Mouse (Mus musculus) adrenal gland, postnatal 14 days (tissue): ENCODE results near the gene Pcsk2. TPM values are rescaled to one million over a fixed set of nuclear protein-coding genes. Genes with fewer than 3 reads are reported as not detected.

Source experiments
- DNase-seq: peaks from one replicate; pipeline ENCODE4 v3.0.0; 2021; ENCODE audit warnings: mixed read lengths
- total RNA-seq: library from RNA; stranded (reverse); gene quantifications from 2 replicates; pipeline ENCODE4 v1.2.3, GENCODE M21; 2021

Gene Pcsk2
- total RNA-seq, 1 experiment from 2014 or later = 5.8 TPM

DNA sequence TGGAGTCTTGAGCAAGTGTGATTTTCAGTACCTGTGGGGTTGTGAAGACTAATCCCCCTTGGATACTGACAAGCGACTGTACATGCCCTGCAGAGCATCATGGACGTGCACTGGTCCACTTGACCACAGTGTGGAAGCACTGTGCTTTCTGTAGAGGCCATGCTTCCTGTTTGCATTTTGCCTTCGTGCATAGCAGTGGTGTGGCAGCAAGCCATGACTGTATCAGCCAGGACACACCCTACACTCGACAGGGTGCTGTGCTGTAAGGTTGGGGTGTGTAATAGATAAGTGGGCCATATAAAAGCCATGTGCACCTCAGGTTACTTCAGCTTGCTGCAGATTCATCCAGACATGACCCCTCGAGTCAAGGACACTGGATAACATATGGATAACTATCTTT lies 292.7 kb downstream of the Pcsk2 start:
- peak; percentile 21 for DNase-seq

DNA sequence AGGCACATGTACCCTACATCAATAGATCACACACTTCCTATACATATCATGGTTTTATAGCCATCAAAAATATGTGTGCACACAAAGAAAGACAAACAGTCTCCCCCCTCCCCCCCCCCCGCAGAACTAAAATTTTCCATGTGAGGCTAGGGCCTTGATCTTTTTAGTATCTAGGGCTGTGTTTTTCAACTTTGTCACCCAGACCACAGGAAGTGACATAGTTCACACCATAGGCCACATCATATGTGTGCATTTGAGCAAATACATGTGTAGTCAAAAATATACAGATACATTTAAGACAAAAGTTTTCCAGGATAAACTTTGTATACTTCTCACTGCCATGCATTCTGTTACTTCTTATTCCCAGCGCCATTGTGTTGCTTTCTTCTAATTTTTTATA lies 293.5 kb downstream of the Pcsk2 start:
- DNase-seq = no peak

DNA sequence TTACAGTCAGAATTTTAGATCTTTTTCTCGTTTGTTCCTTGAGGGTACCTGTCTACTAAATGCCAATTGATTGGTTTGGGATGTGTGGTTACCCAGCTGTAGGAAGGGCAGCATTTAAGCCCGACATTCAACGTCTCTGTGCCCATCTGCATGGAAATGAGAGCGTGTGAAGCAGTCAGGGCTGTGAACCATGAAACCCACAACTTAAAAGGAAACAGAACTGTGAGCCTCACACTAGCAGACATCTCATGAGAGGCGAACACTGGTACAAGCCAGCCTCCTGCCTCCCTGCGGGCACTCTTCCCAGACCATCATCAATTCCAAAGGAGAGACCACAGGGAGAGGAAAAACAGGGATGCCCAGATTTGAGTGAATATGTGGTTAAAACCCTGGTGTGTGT lies 294.9 kb downstream of the Pcsk2 start:
- no peak for DNase-seq

DNA sequence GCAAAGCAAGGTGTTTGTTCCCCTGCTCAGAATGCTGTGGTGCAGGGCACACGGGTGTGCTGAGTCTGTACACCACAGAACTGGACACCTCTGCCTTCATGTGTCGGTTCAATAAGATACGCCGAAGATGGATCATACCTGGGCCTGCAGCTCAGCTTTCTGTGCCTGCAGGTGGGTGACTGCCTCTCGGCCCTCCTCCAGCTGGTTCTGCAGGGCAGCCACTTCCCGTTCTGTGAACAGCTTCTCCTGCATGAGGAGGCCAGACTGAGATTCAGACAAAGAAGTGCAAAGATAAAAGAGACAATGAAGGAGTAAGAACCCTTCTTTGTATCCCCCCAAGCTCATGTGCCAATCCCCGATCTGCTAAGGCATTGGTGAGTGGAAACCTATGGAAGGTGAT lies 295.6 kb downstream of the Pcsk2 start:
- DNase-seq = no peak

DNA sequence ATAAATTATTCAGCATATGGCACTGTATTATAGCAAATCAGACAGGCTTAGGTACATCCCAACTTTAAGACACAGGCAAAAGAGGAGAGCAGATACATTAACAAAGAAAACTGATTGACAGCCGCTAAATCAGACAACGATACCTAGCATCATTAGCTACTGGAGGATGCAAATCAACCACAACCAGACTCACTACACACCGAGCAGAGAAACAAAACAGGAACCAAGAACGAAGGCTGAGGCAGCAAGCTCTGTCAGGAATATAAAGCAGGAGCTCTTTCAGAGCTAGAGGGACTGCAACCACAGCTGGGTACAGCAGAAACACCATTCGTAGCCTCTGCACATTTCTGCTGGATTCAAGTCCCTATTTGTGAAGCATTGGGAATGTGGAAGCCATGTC lies 298.8 kb downstream of the Pcsk2 start:
- no peak for DNase-seq

DNA sequence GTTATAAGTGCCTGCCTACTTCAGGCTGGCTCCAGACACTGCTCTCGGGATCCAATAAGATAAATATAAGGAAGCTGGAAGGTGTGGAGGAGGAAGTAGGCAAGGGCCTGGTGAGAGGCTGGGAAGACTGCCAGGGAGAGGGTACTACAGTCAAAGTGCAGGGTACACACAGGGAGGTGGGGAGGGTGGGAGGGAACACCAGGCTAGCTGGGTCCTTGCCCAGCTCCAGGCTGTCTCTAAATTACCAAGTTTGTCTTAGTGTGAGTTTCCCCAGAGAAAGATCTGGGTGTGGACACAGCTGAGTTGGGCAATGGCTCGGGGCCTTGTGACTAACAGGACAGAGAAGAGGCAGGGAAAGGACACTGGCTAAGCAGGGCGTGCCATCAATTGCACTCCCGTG lies 300.8 kb downstream of the Pcsk2 start:
- DNase-seq = peak; percentile 78

DNA sequence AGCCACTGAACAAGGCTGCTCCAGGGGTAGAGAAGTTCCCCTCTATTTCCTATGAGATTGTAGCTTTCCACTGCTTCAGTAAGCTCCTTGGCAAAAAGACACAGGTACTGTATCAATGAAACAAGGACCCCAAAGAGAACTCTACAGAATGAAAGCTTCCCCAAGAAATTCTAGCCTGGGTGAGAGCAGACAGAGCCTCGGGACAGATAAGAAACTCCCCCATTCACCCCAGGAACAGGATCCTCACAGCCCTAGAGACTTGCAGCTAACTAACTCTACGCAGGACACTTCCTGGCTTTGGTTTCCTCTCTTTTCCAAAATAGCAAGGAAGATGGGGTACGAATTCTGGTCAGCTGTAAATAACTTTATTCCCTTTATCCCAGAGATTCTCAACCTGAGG lies 301.3 kb downstream of the Pcsk2 start:
- no peak for DNase-seq

DNA sequence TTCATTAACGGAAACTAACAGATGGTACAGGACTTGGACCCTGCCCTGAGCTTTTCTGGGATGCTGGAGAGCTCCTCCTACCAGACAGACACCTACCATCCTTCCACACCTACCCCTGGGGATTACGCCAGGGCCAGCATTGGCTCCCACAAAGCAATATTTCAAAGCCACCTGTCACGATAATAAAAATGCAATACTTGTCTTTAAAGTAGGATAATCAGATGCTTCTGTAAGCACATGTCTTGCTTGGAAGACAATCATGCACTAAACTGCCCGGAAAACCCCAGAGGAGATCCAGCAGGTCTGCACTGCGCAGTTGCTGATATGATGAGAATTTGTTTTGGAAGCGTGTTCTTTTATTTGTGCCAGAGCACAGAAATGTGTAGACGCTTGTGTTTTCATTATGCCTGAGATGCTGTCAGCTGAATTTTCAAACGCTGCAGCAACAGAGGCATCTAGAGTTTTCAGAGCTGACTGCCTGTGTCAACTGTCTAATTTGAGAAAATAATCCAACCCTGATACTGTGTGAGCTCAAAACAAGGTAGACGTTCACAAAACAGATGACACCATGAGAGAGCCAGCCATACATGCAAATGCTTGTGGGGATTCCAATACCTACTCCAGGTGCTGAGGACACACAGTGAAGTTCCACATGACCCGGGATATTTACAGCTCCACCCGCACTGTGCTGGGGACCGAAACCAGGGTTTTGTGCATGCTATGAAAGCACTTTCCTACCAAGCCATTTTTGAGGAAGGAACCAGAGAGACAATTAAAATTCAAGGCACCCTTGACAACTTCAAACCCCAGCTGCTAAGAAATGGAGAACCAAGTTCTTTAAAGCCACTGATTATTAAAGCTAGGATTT lies 305.6 kb downstream of the Pcsk2 start:
- DNase-seq = no peak

DNA sequence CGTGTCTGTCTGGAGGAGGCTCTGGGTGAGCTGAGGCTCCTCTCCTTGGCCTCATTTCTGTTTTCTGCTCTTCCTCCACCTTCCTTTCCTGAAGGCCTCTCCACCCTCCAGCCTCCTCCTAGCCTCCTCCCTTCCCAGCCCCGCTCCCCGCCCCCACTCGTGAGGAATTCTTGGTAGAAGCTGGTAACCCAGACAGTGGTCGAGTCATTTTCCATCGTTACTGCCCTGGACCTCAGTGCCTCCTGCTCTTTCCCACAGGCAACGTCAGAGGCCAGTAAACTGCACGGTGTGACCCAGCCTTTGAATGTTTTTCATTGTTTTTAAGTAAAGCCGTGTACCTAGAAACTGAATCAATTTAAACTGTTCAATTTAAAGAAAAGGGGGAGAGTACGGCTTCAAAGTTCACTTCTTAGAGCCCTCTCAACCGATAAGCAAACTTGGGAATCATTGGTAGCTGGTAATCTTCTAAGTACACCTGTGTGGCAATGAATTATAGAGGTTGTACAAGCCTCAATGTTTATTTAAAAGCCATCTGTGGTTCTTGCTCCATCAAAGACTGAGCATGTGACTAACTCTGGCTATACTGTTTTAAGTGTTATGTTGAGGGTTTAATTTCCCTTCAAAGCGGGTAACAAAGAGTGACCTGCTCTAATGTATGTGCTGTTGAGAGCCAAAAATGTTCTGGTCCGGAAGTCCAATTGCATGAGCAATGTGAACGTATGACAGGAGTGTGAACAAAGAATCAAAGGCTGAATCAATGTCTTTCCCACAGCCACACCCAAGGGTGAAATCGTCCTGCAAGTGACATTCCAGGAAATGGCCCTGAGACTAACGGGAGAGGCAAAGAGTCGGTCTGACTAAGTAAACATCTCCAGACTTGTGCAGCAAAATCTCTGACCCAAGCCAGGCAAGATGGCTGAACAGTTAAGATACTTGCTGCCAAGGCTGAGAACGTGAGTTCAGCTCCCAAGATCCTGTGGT lies 306.6 kb downstream of the Pcsk2 start:
- DNase-seq = no peak

DNA sequence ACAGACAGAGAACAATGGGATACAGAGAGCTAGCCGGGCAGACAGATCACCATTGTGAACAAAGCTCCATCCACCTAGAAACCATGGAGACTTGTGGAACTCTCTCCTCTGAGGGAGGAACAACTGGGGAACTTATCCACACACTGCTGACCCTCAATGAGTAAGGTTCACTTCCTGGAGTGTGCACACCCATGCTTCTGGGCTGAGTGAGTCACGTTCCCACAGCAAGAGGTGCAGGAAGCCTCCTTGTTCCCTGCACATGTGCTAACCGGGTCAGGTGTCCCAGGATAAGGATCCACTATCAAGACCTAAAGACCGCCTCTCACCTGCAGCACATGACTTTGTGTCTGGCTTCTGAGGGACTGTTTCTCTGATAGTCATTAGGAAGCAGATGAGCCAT lies 307.5 kb downstream of the Pcsk2 start:
- no peak for DNase-seq

DNA sequence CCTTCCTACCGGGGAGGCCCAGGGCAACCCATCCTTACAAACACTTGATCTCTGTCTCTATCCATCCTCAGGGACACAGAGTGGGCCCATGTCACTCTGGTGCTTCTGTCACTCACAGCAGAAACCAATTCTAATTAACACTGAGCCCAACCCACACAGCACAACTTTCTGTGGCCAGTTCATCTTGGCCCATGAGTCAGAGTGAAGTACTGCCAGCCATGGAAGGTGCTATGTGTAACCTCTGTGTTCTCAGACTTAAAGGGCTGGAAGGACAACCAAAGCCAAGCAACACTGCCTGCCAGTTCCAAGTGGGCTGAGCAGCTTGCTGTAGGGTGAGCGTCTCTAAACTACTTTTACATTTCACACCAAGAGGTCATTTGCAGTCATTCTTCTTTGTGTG lies 313.2 kb downstream of the Pcsk2 start:
- no peak for DNase-seq

DNA sequence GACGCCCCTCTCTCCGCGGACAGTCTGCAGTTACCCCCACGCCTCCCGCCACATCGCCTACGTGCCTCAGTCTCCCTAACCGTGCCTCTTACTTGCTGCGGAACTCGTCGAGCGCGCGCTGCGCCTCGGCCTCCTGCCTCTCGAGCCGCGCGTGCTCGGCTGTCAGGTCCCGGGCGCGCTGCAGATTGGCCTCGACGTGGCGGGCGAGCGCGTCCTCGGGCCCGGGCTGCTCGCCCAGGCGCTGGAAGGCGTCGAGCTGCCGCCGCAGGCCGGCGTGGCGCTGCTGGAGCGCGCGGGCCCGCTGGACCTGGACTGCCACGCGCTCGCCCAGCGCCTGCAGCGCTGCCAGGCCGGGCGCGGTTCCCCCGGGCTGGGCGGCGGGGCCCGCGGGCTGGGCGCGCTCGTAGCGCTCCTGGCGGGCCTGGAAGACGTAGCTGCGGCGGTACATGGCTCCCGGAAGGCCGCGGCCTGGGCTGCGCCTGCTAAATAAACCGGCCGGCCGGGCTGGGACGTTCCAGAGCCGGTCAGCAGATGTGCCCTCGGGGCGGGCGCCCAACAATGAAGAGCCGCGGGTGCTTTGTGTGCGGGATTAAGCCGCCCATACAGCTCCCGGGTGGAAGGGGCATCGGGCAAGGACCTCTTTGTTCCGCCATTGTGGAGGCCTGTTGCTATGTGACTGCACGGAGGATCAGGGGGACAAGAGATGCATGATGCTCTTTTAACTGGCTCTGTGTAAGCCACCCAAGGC lies 316.7 kb downstream of the Pcsk2 start, which contains the start of gene Bfsp1:
Bfsp1 (minus strand) TSS at position 690 of the 748 bp plus-strand sequence.
- peak; percentile 72 for DNase-seq

DNA sequence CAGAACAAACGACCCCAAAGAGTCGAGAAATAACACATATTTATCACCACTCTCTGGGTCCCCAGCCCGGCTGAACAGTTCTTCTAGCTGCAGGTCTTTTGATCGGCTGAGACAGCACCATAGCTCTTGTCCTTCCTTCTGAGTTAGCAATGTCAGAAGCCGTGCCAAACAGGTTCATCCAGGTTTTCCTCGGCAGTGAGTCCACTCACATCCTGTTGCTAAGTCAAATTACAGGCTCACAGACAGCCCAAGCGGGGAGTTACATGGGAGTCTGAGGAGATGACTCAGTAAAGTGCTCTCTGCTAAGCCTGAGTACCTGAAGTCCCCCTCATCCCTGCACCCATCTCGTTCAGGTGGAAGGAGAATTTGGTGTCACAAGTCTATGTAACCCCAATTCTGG lies 318.6 kb downstream of the Pcsk2 start:
- DNase-seq = no peak
